Mouse (Mus musculus) ES-Bruce4 (cell line): Measurements from ENCODE around the gene Usp47. TPM values are rescaled to one million over a fixed set of nuclear protein-coding genes. Genes with fewer than 3 reads are reported as not detected.

ENCODE experiments used
- H3K27ac ChIP-seq: 2 replicates; pipeline ENCODE4 v1.5.1; 2012; ENCODE audit warnings: low read length, inconsistent platforms; ENCODE audit not compliant: insufficient read depth
- H3K27me3 ChIP-seq: 2 replicates; pipeline ENCODE4 v1.6.1; 2012; ENCODE audit warnings: mild to moderate bottlenecking, low read length, inconsistent platforms; ENCODE audit not compliant: control insufficient read depth, poor library complexity, insufficient read depth, severe bottlenecking
- H3K36me3 ChIP-seq: 2 replicates; pipeline ENCODE4 v1.6.1; 2012; ENCODE audit warnings: inconsistent platforms, mild to moderate bottlenecking, low read length, moderate library complexity; ENCODE audit not compliant: control insufficient read depth, poor library complexity, insufficient read depth, severe bottlenecking
- H3K4me1 ChIP-seq: one replicate; pipeline ENCODE4 v1.8.1; 2011; ENCODE audit warnings: low read length; ENCODE audit not compliant: control insufficient read depth, insufficient read depth
- H3K4me3 ChIP-seq: 2 replicates; pipeline ENCODE4 v1.5.1; 2011; ENCODE audit warnings: low read depth, mild to moderate bottlenecking, low read length
- H3K9ac ChIP-seq: 2 replicates; pipeline ENCODE4 v1.6.1; 2012; ENCODE audit warnings: low read depth, mild to moderate bottlenecking, inconsistent platforms; ENCODE audit not compliant: poor library complexity, severe bottlenecking
- H3K9me3 ChIP-seq: replicated peaks from 2 replicates; pipeline ENCODE4 v1.6.1; 2012; ENCODE audit warnings: mild to moderate bottlenecking, low read length, inconsistent platforms; ENCODE audit not compliant: control insufficient read depth, poor library complexity, insufficient read depth, severe bottlenecking
- CTCF ChIP-seq: IDR thresholded peaks from one replicate; pipeline ENCODE4 v1.8.1; 2011; ENCODE audit warnings: low read depth, low read length
- EP300 ChIP-seq: IDR thresholded peaks from 2 replicates; pipeline ENCODE4 v1.6.1; 2011; ENCODE audit warnings: low read depth, low read length; ENCODE audit not compliant: insufficient read depth
- POLR2A ChIP-seq: IDR thresholded peaks from one replicate; pipeline ENCODE4 v1.8.1; 2011; ENCODE audit warnings: low read length; ENCODE audit not compliant: insufficient read depth
- polyA plus RNA-seq: library from polyadenylated mRNA; stranded (reverse); fragments of >200 nt; gene quantifications from 2 replicates; pipeline ENCODE4 v1.2.4, GENCODE M21; 2011; ENCODE audit warnings: low read depth; ENCODE audit not compliant: missing spikeins, insufficient read depth, insufficient read length

The Usp47 gene
- polyA plus RNA-seq, 1 experiment = 63.3 TPM

DNA sequence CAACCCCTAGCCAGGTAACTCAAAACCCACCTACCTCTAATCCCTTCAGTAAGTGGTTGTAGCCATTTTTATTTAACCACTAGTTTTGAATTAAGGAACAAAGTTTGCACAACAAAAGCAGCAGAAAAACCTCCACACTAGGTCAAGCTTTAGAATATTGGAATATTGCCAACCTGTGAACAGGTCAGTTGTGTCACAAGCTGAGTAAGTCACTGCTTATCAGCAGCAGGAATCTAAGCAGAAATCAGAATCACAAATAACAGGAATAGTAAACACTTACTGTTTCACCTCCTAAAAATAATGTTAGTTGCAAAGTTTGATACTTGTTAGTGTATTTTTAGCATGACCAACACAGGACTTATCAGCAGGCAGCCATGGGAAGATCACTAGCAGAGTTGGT lies 17.0 kb downstream of the Usp47 start:
- H3K4me1 ChIP-seq = no peaks in the 10 kb centered on the region
- no peaks in the 10 kb centered on the region for H3K27me3 ChIP-seq
- H3K36me3 ChIP-seq = no peaks in the 10 kb centered on the region
- H3K4me3 ChIP-seq = no peak overlapping the region
- H3K9me3 ChIP-seq = no peaks in the 10 kb centered on the region
- no peak overlapping the region for H3K27ac ChIP-seq
- H3K9ac ChIP-seq = no peak overlapping the region
- no peak for TF ChIP-seq EP300
- TF ChIP-seq POLR2A = no peak
- TF ChIP-seq CTCF = no peak

DNA sequence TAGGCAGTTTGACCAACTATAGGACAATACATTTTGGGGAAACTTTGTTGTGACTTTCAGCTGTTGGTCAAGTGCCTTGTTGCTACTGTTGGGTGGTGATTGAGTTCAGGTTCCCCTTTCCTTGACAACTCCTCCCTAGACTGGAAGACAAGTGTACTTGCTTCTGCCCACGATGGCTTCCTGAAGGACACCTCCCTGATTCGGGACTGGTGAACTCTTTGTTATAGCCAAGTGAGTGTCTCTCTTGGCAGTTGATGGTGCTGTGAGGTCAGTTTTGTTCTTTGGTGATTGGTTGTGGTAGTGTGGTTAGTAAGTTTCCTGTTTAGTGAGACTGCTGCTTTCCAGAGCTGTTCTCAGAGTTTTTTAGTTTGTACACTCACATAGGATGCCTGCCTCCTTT lies 19.5 kb downstream of the Usp47 start:
- Histone ChIP-seq H3K36me3 (no peaks in the 10 kb centered on the region), H3K9me3 (no peaks in the 10 kb centered on the region), H3K4me3 (no peak overlapping the region), H3K4me1 (no peaks in the 10 kb centered on the region), H3K27me3 (no peaks in the 10 kb centered on the region), H3K27ac (no peak overlapping the region), H3K9ac (no peak overlapping the region)
- TF ChIP-seq POLR2A = no peak
- no peak for TF ChIP-seq CTCF
- TF ChIP-seq EP300 = no peak

DNA sequence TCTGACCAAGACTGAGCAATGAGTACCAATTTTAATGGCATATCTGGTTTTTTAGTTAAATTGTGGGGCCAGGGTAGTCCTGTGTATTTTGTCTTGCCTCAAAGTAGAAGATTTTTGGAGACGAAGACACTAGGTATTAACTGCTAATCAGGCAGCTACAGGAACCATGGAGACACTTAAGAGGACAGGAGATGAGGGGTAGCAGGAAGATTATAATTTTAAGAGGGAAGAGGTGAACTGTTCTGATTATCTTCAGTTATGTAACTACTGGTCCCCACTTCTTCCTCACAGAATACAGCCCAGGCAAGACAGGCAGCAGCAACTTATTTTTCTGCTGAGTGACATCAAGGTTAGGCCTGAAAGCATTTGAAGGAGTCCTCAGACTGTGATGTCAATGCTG lies 21.9 kb downstream of the Usp47 start:
- Histone ChIP-seq H3K4me1 (no peaks in the 10 kb centered on the region), H3K27ac (no peak overlapping the region), H3K27me3 (no peaks in the 10 kb centered on the region), H3K36me3 (no peaks in the 10 kb centered on the region), H3K4me3 (no peak overlapping the region), H3K9ac (no peak overlapping the region), H3K9me3 (no peaks in the 10 kb centered on the region)
- TF ChIP-seq EP300 (no peak), POLR2A (no peak), CTCF (no peak)

DNA sequence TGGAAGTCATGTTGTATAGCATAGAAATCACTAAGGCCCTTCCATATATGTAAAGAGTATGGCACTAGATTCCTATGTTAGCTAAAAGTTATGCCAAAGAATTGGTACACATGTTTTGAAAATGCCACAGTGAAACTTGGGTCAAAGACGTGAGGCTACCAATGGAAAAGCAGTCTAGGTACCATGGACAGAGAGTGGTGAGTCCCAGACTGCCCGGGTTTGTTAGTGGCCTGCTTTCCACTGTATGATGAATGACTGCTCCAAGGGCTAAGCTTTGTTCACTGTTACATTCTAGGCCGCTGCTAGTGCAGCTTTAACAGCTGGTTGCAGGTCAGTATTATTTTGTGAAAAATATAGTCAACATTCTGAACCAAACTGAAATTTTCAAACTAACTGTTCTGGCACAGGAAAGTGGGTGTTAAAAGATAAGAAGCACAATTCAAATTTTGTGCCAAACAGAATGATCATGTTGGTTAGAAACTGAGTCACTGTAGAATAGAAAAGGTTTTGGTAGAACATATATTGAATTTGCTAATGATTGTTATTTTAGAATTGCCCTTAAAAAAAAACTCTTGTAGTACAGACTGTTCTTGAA lies 22.6 kb downstream of the Usp47 start:
- Histone ChIP-seq H3K27ac (no peak overlapping the region), H3K27me3 (no peaks in the 10 kb centered on the region), H3K4me1 (no peaks in the 10 kb centered on the region), H3K4me3 (no peak overlapping the region), H3K9ac (no peak overlapping the region), H3K9me3 (no peaks in the 10 kb centered on the region), H3K36me3 (no peaks in the 10 kb centered on the region)
- no peak for TF ChIP-seq EP300
- TF ChIP-seq CTCF = no peak
- TF ChIP-seq POLR2A = no peak

DNA sequence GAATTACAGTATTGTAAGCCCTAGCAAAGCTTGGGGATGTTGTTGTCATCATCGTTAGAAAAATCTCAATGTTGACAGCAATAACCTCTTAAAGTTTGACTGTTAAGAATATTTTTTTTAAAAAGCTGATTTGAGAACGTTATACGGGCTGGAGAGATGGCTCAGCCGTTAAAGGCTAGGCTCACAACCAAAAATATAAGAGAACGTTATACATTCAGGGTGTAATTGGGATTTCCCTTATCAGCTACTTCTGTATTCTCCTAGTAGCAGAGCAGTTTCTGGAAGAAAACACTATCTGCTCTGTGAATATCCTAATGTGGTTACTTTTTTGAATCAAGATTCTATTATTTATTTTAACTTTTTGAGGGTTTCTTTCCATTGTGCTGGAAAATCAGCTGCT lies 25.3 kb downstream of the Usp47 start:
- Histone ChIP-seq H3K4me1 (no peaks in the 10 kb centered on the region), H3K36me3 (no peaks in the 10 kb centered on the region)
- TF ChIP-seq POLR2A (no peak), CTCF (no peak), EP300 (no peak)

DNA sequence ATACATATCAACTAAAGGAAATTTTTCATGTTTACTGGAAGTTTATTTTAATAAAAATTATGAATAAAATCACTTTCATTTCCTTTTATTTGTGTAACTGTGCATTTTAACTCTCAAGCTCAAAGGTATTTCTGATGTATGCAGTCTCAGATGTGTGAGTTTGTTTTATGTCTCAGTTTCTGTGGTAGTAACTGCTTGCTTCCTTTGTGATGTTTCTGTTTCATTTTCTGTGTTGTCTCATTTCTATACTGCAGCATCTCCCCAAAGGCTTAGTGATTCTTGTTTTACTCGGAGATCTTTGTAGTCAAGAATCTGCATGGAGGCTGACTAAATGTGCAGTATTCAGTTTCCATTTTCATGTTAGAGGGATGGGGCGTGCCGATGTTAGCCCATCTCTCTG lies 30.4 kb downstream of the Usp47 start:
- TF ChIP-seq EP300 = no peak
- no peak for TF ChIP-seq CTCF
- no peak for TF ChIP-seq POLR2A
- H3K4me1 ChIP-seq = no peaks in the 10 kb centered on the region
- no peaks in the 10 kb centered on the region for H3K36me3 ChIP-seq

More for the DNA sequence above, 25.3 kb downstream of the Usp47 start:
- H3K27me3 ChIP-seq = no peaks in the 10 kb centered on the region
- no peak overlapping the region for H3K4me3 ChIP-seq
- H3K9me3 ChIP-seq = no peaks in the 10 kb centered on the region
- H3K27ac ChIP-seq = no peak overlapping the region
- no peak overlapping the region for H3K9ac ChIP-seq

More for the DNA sequence above, 30.4 kb downstream of the Usp47 start:
- Histone ChIP-seq H3K27ac (no peak overlapping the region), H3K9ac (no peak overlapping the region), H3K27me3 (no peaks in the 10 kb centered on the region), H3K4me3 (no peak overlapping the region), H3K9me3 (no peaks in the 10 kb centered on the region)
